32 mouse cellular contexts compared by ENCODE assay signal in the genomic region with DNA sequence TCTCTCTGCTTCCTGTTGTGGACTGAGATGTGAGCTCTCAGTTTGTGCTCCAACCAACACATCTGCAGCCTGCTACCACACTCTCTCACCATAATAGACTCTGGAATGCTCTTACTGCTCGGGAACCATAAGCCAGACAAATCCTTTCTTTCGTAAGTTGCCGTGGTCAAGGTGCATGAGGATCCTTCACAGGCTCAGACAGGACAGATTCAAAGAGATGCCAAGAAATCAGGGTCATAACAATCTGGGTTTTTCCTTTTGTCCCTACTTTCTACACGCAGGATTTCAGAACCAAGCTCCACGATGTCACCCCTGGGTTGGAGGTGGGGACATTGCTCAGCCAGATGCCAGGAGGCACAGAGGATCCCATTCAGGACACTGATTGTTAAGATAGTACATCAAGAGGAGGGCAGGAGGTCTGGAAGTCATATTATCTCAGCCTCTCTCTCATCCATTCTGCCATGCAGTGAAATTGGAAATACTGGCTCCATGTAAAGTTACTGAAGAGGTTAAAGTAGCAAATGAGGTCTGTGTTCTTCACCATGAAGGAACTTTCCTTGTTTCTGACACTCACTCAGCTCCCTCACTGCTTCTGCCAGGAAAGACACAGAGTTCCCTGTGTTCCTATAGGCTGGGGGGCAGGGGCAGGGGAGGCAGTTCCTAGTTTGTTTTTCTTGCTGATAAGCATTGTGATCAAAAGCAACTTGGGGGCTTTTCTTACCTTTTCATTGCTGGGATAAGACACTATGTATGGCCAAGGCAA. TPM values are rescaled to one million over a fixed set of nuclear protein-coding genes. Genes with fewer than 3 reads are reported as not detected.
"Had no signal": no experiment of that assay in that cellular context is flagged by ENCODE, and none has a peak within 500 bp of the region (broad histone marks: within the 10 kb centered on the region; RNA-seq: fewer than 3 reads in every experiment).

No protein-coding gene starts in this region.

- H3K9me3 ChIP-seq: heart, embryonic 13.5 days; heart, embryonic 15.5 days; hindbrain, embryonic 13.5 days; hindbrain, embryonic 15.5 days; limb, embryonic 10.5 days; limb, embryonic 12.5 days had no signal

- H3K9ac ChIP-seq: heart, embryonic 13.5 days; heart, embryonic 15.5 days; hindbrain, embryonic 13.5 days; hindbrain, embryonic 15.5 days; limb, embryonic 12.5 days had no signal

- H3K27me3 ChIP-seq: heart, embryonic 15.5 days; hindbrain, embryonic 15.5 days; limb, embryonic 12.5 days had no signal

- ATAC-seq: hindbrain, postnatal 0 days; intestine, embryonic 16.5 days had no signal

- H3K4me2 ChIP-seq: heart, embryonic 11.5 days; heart, embryonic 13.5 days; heart, embryonic 15.5 days; hindbrain, embryonic 13.5 days; hindbrain, embryonic 15.5 days; limb, embryonic 12.5 days; liver, embryonic 11.5 days had no signal

- H3K27ac ChIP-seq: gastrocnemius, adult 2 months; heart, adult 2 months; heart, embryonic 13.5 days; heart, embryonic 15.5 days; hindbrain, embryonic 13.5 days; hindbrain, embryonic 15.5 days; hindbrain, postnatal 0 days; layer of hippocampus, adult 2 months; left cerebral cortex, adult 2 months; limb, embryonic 10.5 days; limb, embryonic 12.5 days had no signal

- H3K36me3 ChIP-seq: heart, embryonic 13.5 days; heart, embryonic 15.5 days; hindbrain, embryonic 13.5 days; hindbrain, embryonic 15.5 days; limb, embryonic 10.5 days; limb, embryonic 12.5 days had no signal

- DNase-seq: gastrocnemius, adult 2 months; gastrocnemius, postnatal 10 days; gastrocnemius, postnatal 25 days; heart, adult 11 months; heart, adult 2 months; heart, postnatal 14 days; heart, postnatal 36 days; kidney, adult 11 months; kidney, adult 2 months; kidney, adult 9 months; kidney, postnatal 10 days; kidney, postnatal 25 days; kidney, postnatal 4 days; liver had no signal

- H3K4me3 ChIP-seq: gastrocnemius, adult 2 months; heart, adult 2 months; heart, embryonic 13.5 days; heart, embryonic 15.5 days; hindbrain, embryonic 13.5 days; hindbrain, embryonic 15.5 days; layer of hippocampus, adult 2 months; left cerebral cortex, adult 2 months; limb, embryonic 10.5 days; limb, embryonic 12.5 days had no signal

- H3K4me1 ChIP-seq: hindbrain, embryonic 15.5 days had no signal

RNA-seq across cellular contexts. Expression of a gene that starts 14.3 kb away (rescaled TPM):
- polyA plus RNA-seq: hindbrain, embryonic 11.5 days; limb, embryonic 10.5 days; limb, embryonic 12.5 days had no signal

RNA-seq across cellular contexts. Expression of a gene that starts 25.5 kb away (rescaled TPM):
- polyA plus RNA-seq: frontal cortex, adult 2 months; heart, adult 2 months; heart, embryonic 11.5 days; heart, embryonic 13.5 days; heart, embryonic 15.5 days; heart, postnatal 0 days; hindbrain, embryonic 11.5 days; hindbrain, embryonic 13.5 days; hindbrain, embryonic 15.5 days; hindbrain, postnatal 0 days; intestine, embryonic 14.5 days; intestine, embryonic 16.5 days; kidney, adult 2 months; kidney, embryonic 16.5 days; limb, embryonic 10.5 days; limb, embryonic 12.5 days; limb, embryonic 14.5 days; liver, embryonic 11.5 days had no signal
